Mouse (Mus musculus) heart, postnatal 36 days (tissue): Measurements from ENCODE around the gene Card19. TPM values are rescaled to one million over a fixed set of nuclear protein-coding genes. Genes with fewer than 3 reads are reported as not detected.

Experiments
- total RNA-seq, 2 experiments: library from RNA; stranded (reverse); gene quantifications; 2 replicates each; pipeline ENCODE4 v1.2.3; 2021

Gene Card19
- total RNA-seq, 2 experiments from 2014 or later: 152 to 164 TPM

Other genes with a start within 250 kb of the Card19 start
- 100 to 1,000 TPM; 104 to 116 TPM for gene Fam120a, start 248.0 kb downstream of the Card19 start, total RNA-seq
- gene Wnk2, start 68.0 kb downstream of the Card19 start, total RNA-seq: 10 to 100 TPM; 75.0 to 77.2 TPM
- 100 to 1,000 TPM; 110 to 136 TPM for gene Ninj1, start 28.6 kb downstream of the Card19 start, total RNA-seq
- gene Susd3, start 32.7 kb upstream of the Card19 start, total RNA-seq: 1 to 10 TPM; 1.1 to 1.3 TPM
- gene Fgd3, start 104.3 kb upstream of the Card19 start, total RNA-seq: 1 to 10 TPM in 1 of 2 experiments, under 1 TPM in 1; 0.64 to 1.2 TPM
- gene Bicd2, start 125.5 kb upstream of the Card19 start, total RNA-seq: 10 to 100 TPM; 73.4 to 79.7 TPM
- 1 to 10 TPM; 6.5 TPM for gene Ippk, start 205.2 kb upstream of the Card19 start, total RNA-seq